Mouse (Mus musculus) erythroblast, embryonic 14.5 days (primary cell): ENCODE data around the gene Sbno2.

Experiments used
- GATA1 ChIP-seq: IDR thresholded peaks from 2 replicates; pipeline ENCODE4 v1.6.1; 2012; ENCODE audit warnings: low read length, inconsistent platforms, mixed read lengths
- TAL1 ChIP-seq: IDR thresholded peaks from 3 replicates; pipeline ENCODE4 v1.6.1; 2012; ENCODE audit warnings: low read length, inconsistent platforms, mixed read lengths

DNA sequence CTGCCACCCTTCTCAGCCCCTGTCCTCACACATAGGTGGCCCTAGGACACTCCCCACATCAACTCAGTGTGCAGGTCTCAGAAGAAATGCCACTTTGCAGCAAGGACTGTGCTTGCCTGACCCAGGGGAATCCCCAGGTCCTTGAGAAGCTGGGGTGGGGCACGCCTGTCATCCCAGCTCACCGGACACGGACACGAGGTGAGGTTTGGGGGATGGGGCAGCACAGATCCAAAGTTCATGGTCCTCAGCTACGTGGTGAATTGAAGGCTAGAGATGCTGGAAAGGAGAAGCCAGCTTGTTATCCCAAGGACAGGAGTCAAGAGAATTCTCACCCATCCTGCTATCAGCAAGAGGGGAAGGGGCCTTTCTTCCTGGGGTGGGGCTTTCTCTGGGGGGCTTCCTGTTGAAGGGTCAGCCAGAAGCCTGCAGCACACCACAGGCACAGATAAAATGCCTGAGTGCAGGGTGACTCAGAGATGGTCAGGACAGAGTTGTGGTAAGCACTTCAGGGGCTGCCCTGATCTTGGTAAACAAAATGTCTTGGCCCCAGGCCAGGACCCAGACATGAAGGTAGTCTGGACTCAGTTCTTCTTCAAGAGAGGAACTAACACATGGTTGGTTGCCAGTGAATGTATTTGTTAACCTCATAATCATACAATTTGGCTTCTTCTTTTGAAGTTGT, 72.4 kb downstream of the Sbno2 start:
- TF ChIP-seq GATA1 (no peak), TAL1 (no peak)
